Mouse (Mus musculus): ENCODE data around the gene Tnfrsf8.

The Tnfrsf8 gene

GRCm38 (mm10) chr4:145229524-145230163 lies 85.3 kb downstream of the Tnfrsf8 start:
- DNase-seq: no peak

GRCm38 (mm10) chr4:145229051-145229450 lies 85.9 kb downstream of the Tnfrsf8 start:
- DNase-seq: no peak

GRCm38 (mm10) chr4:145224613-145225012 lies 90.4 kb downstream of the Tnfrsf8 start:
- no peak for DNase-seq

DNA sequence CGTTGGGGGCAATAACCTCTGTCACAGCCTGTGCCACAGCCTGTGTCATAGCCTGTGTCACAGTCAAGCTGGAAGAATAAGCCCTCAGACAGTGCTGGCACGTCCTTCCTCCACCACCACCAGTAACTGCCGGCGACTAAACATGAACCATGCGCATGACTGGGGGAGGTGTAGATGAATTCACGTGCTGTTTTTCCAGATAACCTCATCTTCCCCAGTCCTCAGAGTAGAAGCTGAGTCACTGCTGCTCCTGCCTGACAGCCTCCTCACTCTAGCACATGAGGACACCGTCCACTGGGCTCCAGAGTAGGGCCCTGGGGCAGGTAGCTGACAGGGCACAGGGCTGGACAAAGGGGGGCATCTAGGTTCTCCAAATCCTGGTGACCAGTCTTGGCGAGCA lies 92.9 kb downstream of the Tnfrsf8 start:
- no peak for DNase-seq

DNA sequence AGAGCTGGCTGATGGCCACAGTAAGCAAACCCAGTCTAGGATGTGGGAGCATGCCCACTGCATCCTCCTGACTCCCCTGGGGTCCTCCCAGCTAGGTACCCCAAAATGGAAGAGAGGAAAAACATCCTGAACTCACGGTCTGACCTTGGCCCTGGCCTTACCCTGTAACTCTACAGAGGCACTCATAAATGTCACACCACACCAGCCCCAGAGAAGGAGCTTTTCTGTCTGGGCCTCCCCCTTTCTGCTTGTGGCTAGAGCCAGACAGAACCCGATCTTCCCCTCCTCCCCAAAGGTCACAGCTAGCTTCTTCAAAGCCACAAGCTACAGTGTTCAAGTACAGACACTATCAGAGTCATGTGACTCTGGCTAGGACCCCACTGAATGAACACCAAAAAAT lies 93.6 kb downstream of the Tnfrsf8 start:
- no peak for DNase-seq

- DNase-seq: no peak
Observed at GRCm38 (mm10) chr4:145220001-145220400, 95.0 kb downstream of the Tnfrsf8 start.

GRCm38 (mm10) chr4:145219240-145219985 lies 95.6 kb downstream of the Tnfrsf8 start:
- DNase-seq: peak; percentile 31 to 35

DNA sequence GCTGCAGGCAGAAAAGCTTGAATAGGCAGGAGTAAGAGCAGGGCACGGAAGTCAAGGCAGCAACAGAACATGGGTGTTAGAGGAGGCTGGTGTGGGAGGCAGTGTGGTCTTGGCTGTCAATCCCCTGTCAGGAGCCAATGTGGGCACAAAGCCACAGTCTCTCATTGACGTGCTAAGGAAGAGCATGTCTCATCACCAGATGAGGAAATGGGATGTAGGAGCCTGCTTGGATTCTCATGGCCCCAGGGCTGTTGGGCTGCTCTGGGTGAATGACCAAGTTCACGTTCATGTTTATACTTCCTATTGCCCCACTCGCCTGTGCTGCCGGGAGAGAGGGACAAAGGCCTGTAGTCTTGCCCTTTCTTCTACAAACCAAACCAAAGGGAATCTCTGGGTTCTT lies 97.1 kb downstream of the Tnfrsf8 start:
- peak; percentile 54 to 58 for DNase-seq

Data from cerebellum, postnatal 10 days (tissue).